Mouse (Mus musculus): ENCODE data around the gene Tanc2.

The Tanc2 gene

DNA sequence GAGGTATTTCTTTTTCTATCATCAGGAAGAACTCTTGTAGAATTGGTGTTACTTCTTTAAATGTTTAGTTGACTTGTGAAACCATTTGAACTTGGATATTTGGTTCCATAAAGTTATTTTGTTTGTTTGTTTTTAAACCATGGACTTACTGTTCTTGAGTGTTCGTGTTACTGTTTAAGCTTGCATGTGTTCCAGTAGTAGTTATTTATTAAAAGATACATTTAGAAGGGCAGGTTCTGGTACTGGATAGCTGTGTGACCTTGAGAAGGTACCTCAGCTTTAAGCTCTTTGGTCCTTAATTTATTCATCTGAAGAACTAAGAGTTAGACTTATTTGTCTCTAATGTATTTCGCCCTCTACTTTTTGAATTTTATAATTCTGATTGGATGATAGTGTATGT is 64.8 kb downstream of the Tanc2 start:
- no peak for DNase-seq

GRCm38 (mm10) chr11:105655335-105655734 is 65.5 kb downstream of the Tanc2 start:
- DNase-seq: no peak

DNA sequence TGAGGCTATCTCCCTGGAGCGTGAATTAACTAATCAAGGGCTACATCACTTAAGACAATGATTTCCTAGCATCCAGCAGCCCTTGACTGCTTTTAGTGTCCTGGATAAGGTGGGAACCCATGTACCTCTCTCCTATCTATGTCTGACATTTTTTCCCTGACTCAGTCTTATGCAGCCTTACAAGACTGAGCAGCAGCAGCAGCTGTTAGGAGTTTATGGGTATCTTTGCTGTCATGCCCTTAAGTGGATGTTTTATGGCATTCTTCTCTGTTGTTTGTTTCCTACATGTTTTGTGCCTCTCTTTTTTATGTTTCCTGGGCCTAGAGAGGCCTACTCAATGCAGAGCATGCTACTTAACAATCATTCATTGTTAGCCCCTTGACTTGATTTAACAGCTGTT is 78.1 kb downstream of the Tanc2 start:
- DNase-seq: no peak

- no peak for DNase-seq
Measured at GRCm38 (mm10) chr11:105678996-105679395, 89.2 kb downstream of the Tanc2 start.

- DNase-seq: no peak
Measured at GRCm38 (mm10) chr11:105684747-105685146, 95.0 kb downstream of the Tanc2 start.

DNA sequence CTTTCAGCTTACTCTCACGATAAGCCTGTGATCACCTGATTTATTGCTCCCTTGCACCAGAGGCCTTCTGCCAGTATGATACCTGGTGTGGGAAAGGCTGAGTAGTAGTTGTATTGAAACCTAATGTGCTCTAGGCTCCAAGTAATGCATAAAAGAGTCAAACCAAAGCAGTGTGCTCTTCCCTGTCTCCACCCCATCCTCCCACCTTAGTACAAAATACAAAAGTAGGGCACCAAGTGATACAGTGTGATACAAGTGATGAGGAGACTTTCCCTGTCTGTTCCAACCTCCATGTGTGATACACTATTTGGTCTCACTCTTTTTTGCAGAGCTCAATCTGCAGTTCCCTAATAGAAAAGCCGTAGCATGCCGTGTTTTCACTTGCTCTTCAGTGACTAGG is 110.7 kb downstream of the Tanc2 start:
- no peak for DNase-seq

- no peak for DNase-seq
Measured at GRCm38 (mm10) chr11:105719660-105720059, 129.9 kb downstream of the Tanc2 start.

GRCm38 (mm10) chr11:105731541-105731940 is 141.8 kb downstream of the Tanc2 start:
- no peak for DNase-seq

GRCm38 (mm10) chr11:105731989-105732531 is 142.3 kb downstream of the Tanc2 start:
- no peak for DNase-seq

DNA sequence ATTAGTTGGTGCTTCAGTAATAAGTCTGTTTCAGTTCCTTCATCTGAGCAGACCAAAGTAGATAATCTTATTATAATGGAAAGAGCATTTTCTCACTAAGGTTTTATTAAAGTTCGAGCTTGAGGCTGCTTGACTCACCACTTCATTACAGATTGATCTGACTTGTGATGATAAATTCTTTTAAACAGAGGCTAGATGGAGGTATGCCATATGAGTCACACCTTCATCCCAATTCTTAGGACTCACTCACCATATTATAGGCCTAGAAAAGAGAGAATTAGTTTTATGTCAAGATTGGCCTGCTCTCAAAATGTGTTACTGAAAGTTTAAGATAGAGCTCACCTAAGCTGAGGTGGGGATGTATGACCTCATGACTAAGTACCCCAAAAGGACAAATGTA is 153.4 kb downstream of the Tanc2 start:
- DNase-seq: no peak

- DNase-seq: no peak
Measured at GRCm38 (mm10) chr11:105749297-105750071, 159.7 kb downstream of the Tanc2 start.

DNA sequence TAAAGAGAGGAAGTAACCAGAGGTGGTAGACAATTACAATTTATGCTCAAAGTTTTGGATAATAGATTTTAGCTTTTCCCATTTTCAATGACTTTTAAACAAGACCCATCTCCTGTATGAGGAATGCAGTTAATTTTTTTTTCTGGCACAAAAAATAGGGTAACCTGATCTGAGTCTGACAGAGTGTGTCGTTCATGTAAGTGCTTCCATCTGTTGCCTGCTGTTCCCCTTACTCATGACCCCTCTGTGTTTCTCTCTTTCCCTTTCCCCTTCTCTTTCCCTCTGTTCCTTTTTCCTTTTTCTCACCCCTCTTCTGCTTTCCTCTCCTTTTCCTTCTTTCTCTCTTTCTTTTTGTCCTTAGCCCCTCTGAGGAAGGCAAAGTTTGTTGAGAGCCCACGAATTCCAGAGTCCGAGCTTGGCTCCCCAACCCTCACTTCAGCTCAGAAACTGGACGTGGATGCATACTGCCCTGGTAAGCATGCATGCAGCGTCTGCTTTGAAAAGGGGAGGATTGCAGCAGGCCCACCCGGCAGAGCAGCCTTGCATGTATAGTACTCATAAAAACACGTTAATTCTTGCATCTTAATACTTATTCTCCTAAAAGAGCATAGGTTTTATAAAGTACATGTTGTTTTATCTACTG is 168.9 kb downstream of the Tanc2 start:
- DNase-seq: no peak

DNA sequence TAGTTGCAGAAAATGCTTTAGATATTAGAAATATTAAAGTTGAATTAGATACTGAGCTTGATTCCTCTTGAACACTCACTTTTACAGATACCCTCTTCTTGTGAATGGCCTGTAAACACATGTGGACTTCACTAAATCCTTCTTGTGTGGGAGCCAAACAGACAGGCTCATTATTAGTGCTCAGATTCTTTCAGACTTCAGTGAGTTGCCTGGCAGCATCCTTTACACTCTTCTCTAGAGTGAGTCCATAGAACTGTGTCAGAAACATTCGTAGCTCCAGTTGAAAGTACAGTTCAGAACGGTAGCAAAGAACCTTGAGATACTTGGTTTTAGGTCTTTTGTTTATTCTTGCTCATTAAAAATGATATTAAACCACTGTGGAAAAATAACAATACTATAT is 169.6 kb downstream of the Tanc2 start:
- no peak for DNase-seq

GRCm38 (mm10) chr11:105760346-105760745 is 170.6 kb downstream of the Tanc2 start:
- DNase-seq: no peak

GRCm38 (mm10) chr11:105777802-105778201 is 188.0 kb downstream of the Tanc2 start:
- DNase-seq: no peak

GRCm38 (mm10) chr11:105792501-105792900 is 202.7 kb downstream of the Tanc2 start:
- no peak for DNase-seq

GRCm38 (mm10) chr11:105803686-105804085 is 213.9 kb downstream of the Tanc2 start:
- DNase-seq: no peak

GRCm38 (mm10) chr11:105804776-105805175 is 215.0 kb downstream of the Tanc2 start:
- DNase-seq: no peak

- no peak for DNase-seq
Measured at GRCm38 (mm10) chr11:105807103-105807502, 217.3 kb downstream of the Tanc2 start.

GRCm38 (mm10) chr11:105823246-105823645 is 233.5 kb downstream of the Tanc2 start:
- no peak for DNase-seq

- DNase-seq: no peak
Measured at GRCm38 (mm10) chr11:105823759-105824158, 234.0 kb downstream of the Tanc2 start.

- DNase-seq: no peak
Measured at GRCm38 (mm10) chr11:105828175-105828574, 238.4 kb downstream of the Tanc2 start.

GRCm38 (mm10) chr11:105835209-105835608 is 245.4 kb downstream of the Tanc2 start:
- no peak for DNase-seq

- no peak for DNase-seq
Measured at GRCm38 (mm10) chr11:105836344-105836891, 246.6 kb downstream of the Tanc2 start.

Data from thymus, postnatal 25 days (tissue).